Mouse (Mus musculus): ENCODE measurements around the gene Mrap. TPM values are rescaled to one million over a fixed set of nuclear protein-coding genes. Genes with fewer than 3 reads are reported as not detected.

Gene Mrap
- total RNA-seq, 2 experiments from 2014 or later: 0.69 to 5.3 TPM

- DNase-seq: no peak
Measured at GRCm38 (mm10) chr16:90753386-90753941, 15.5 kb downstream of the Mrap start.

GRCm38 (mm10) chr16:90759335-90759734 is 21.3 kb downstream of the Mrap start:
- no peak for DNase-seq

GRCm38 (mm10) chr16:90760515-90760914 is 22.5 kb downstream of the Mrap start:
- no peak for DNase-seq

- DNase-seq: peak; percentile 52
Measured at GRCm38 (mm10) chr16:90765195-90765877, 27.3 kb downstream of the Mrap start.

DNA sequence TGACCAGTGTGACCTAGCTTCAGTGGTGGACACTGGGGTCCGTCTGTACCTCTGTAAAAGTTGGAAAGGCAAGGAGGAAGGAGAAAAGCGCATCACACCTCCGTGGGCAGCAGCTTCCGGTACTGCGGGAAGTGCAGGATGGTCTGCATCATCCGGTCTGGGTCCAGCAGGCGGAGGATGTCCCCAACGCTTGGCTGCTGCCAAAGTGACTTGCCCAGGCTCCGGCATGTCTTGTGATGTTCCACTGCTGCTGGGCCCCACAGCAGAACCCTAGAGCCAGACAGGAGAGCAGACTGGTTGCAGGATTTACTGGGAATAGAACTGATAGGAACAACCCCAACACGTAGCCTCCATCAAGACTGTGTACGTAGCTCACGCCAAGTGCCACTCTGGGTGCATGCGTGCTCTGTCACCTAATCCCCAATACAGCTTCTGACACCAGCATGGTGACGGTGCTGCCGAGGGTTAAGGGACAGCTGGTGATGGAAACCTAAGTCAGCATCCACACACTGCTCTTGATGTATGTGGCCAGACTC is 29.0 kb downstream of the Mrap start:
- DNase-seq: no peak

DNA sequence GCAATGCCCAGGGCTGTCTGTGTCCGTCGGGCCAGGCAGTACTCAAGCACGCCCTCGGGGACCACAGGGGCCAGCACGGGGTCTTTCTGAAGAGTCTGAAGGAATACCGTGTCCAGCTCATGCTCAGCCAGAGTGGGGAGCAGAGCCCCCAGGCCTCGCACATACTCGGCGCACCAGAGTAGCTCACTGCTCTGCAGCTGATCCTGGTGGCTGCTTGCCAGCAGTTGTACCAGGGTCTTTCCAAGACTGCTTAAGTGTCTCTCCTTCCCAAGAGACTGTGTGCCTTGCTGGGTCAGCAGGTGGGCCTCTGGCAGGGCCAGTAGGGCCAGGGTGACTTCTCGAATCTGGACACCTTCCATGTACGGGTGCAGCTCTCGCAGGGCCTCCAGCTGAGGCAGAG is 36.2 kb downstream of the Mrap start:
- DNase-seq: no peak

DNA sequence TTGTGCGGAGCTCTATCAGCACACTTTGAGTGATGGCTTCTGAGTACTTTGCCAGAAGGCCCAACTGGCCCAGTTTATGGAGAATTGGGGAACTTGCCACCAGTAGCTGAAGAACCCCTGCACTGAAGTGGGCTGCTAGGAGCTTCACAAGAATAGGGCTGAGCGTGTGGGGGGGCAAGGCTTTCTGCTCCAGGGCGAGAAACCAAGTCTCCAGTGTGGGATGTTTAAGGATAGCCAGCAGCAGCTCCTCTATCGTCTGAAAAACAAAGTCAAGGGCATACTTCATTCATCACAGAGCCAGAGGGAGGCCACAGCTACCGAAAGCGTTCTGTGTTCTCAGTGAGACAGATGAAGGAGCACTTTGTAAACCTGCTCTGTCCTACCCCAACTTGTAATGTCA is 36.6 kb downstream of the Mrap start:
- no peak for DNase-seq

DNA sequence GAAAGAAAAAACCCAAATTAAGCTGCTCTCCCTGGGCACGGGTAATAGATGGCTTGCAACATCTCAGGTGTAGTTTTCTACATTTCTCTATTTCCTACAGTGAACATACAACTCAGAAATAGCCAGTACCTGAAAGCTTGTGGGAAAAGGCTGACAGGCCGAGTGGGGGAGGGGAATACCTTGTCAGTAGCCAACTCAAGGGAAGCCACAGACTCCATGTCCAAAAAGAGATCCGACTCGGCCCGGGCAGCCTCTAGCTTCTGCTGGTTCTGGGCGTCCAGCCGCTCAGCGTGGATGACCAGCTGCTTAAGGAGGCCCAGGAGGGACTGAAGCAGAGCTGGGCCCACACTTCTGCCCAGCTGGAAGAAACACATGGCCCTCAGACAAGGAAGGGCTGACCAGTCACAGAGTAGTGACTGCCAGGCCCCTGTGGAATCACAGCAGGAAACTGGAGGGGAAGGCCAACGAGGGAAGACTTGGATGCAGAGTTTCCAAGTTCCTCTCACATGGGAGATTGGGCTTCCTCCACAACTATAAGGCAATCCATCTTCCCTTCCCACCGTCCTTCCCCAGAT is 38.0 kb downstream of the Mrap start:
- peak; percentile 13 for DNase-seq

- no peak for DNase-seq
Measured at GRCm38 (mm10) chr16:90779783-90780182, 41.8 kb downstream of the Mrap start.

- DNase-seq: no peak
Measured at GRCm38 (mm10) chr16:90783302-90783701, 45.3 kb downstream of the Mrap start.

- no peak for DNase-seq
Measured at GRCm38 (mm10) chr16:90785257-90785656, 47.2 kb downstream of the Mrap start.

- no peak for DNase-seq
Measured at GRCm38 (mm10) chr16:90788580-90788979, 50.6 kb downstream of the Mrap start.

DNA sequence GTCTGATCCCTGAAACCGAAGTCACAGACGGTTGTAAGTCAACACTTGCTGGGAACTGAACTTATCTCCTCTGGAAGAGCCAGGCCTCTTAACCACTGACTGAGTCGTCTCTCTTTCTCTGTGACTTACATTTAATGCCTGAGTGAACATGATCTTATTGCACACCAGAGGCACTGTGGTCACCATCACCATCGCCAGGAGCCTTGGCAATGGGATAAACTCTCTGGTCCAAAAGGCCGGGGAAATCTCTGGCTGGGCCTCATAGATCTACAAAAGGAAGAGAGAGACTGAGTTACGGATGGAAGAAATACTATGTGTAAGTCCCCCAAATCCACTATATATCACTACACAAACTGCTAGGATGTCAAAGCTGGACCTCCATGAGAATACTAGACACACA is 52.9 kb downstream of the Mrap start:
- DNase-seq: no peak

DNA sequence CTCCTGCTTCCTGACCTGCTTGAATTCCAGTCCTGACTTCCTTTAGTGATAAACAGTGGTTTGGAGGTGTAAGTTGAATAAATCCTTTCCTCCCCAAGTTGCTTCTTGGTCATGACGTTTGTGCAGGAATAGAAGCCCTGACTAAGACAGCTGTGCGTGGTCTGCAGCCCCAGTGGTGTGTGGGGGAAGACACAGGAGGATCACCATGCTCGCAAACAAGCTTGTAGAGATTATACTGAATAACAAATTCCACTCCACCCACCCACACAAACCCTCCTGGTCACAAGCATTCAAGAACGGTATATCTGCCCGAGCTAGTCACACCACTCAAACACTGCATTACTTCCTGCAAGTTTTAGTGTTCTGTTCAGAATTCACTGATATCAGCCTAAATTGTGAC is 54.1 kb downstream of the Mrap start:
- DNase-seq: no peak

DNA sequence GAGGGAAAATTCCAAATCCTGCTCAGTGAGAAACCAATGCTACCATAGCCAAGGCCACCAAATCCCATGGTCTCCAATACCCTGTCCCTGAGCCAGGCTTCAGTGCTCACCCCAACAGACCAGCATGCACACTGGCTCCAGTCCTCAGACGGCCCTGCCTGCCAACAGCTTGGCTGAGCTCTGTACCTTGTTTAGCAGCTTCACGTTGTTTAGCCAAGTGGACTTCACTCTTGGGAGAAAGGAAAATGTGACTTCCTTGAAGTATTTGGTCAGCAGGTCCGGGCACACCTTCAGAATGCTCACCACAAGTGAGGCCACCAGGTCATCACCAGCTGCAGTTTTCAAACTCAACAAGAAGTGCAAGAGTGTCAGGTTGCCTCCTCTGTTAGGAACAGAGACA is 54.5 kb downstream of the Mrap start:
- no peak for DNase-seq

DNA sequence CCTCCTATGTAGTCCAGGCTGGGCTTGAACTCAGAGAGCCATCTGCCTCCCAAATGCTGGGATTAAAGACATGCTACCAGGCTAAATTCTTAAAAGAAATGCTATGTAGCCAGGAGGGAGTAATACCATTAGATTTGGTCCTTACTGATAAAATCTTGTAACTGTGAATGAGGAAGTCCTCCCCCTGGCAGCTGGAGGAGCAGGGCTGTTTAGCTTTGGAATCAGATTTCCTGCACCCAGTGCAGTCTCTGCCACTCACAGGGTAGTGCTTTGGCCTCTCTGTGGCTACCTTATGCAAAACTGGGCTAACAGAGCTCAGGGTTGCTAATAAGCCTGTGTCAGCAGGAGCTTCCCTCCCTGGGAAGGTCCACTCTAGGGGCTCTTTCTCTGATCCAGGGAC is 56.7 kb downstream of the Mrap start:
- no peak for DNase-seq

- no peak for DNase-seq
Measured at GRCm38 (mm10) chr16:90798446-90798845, 60.4 kb downstream of the Mrap start.

DNA sequence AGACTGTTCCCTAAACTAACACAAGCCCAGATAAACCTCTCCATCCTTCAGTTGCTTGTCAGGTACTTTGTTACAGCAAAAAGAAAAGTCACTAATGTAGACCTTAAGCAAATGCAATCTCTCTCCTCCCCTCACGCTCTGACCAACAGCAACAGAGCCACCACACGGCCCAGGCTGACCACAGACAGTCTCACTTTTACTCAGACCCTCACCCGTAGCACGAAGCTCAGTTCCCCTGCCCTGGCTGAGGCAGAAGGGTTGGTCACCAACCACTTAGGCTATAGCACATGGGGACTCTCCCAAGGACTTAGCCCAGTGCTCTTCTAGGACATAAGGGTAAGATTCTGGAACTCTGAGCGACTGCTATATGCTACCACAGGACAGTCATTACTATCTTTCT is 60.8 kb downstream of the Mrap start:
- no peak for DNase-seq

Other genes with a start within 250 kb of the Mrap start
- gene Mis18a, start 10.8 kb upstream of the Mrap start, total RNA-seq (2021): 1 to 10 TPM in 1 of 2 experiments, under 1 TPM in 1; 0.97 to 1.3 TPM
- gene Urb1, start 72.2 kb downstream of the Mrap start, total RNA-seq (2021): 1 to 10 TPM; 3.5 to 4.5 TPM
- gene Eva1c, start 88.5 kb downstream of the Mrap start, total RNA-seq (2021): under 1 TPM in 1 of 2 experiments, not detected in 1; 0.24 TPM
- gene Cfap298, start 196.9 kb downstream of the Mrap start, total RNA-seq (2021): 10 to 100 TPM; 23.8 to 25.9 TPM

Data from gastrocnemius, postnatal 25 days (tissue).